Mouse (Mus musculus): ENCODE data around the gene Adgrl3.

DNA sequence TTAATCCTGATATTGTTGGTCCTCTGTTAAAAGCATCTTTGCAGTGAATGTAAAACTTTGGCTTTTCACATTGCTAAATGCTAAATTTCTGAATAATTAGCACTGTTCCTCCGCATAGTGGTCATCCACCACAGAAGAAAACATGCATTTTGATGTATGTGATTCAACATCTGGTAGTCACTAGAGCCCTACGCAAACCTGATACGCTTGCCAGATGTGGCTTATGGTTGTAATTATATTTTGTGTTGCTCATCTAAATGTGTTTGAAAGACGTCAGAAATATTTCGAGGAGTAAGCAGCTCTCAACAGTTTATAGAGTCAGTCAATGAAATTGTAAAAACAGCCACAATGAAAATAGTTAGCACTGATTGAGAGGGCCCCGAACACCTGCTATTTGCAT lies 204.5 kb downstream of the Adgrl3 start:
- TF ChIP-seq HCFC1 (IDR thresholded peaks at IDR 0.05; ENCODE audit: low read depth, low read length) (no peak), EP300 (IDR thresholded peaks at IDR 0.05; ENCODE audit: low read depth in 1 of 2, low read length in 2 of 2) (no peak), CTCF (IDR thresholded peaks at IDR 0.05 in 2 of 3, conservative IDR thresholded peaks at IDR 0.05 in 1 of 3; ENCODE audit: control insufficient read depth in 1 of 3, insufficient read depth in 1 of 3, low read depth in 2 of 3, low read length in 3 of 3, poor library complexity in 1 of 3, severe bottlenecking in 1 of 3) (no peak), BHLHE40 (IDR thresholded peaks at IDR 0.05; ENCODE audit: borderline replicate concordance, low read depth, low read length) (no peak), MAFK (IDR thresholded peaks at IDR 0.05; ENCODE audit: borderline replicate concordance, low read depth, low read length) (no peak)
